Mouse (Mus musculus): ENCODE measurements around the gene Tmeff1. TPM values are rescaled to one million over a fixed set of nuclear protein-coding genes. Genes with fewer than 3 reads are reported as not detected.

The Tmeff1 gene
- total RNA-seq, 1 experiment: 257 TPM

DNA sequence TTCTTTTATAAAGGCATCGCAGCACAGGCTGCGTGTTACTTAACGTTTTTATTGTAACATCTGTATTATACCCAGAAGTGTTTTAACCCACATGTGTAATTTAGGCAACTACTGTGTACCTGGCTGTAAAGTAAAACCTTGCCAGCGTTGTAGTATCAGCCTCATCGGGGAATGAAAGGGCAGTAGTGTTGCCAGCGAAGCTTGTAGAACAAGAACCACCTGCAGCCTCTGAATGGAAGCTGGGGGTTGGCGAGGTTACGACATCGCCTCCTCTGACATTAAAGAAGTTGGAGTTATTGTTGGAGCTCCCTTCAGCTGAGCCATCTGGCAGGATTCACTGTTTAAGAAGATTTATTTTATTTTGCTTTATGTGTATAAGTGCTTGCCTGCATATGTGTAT lies 40.9 kb downstream of the Tmeff1 start:
- peaks cover 16% of the 10 kb centered on the region for H3K36me3 ChIP-seq (ENCODE audit: control insufficient read depth, insufficient read depth, low read length, poor library complexity, severe bottlenecking)
- no peak overlapping the region for H3K4me3 ChIP-seq (ENCODE audit: insufficient read depth in 1 of 2, low read depth in 1 of 2, low read length in 2 of 2, poor library complexity in 1 of 2, severe bottlenecking in 1 of 2)
- in situ Hi-C loops (cut with MboI; ENCODE audit: low sequenced_read_pairs in 2 of 2, unreplicated experiment in 2 of 2): no loop called here
- TF ChIP-seq ZNF384 (IDR thresholded peaks at IDR 0.05; ENCODE audit: low read depth, low read length) (no peak), CHD2 (IDR thresholded peaks at IDR 0.05; ENCODE audit: low read depth, low read length) (no peak), MAFK (IDR thresholded peaks at IDR 0.05; ENCODE audit: insufficient read depth, low read depth, low read length) (no peak), HCFC1 (IDR thresholded peaks at IDR 0.05; ENCODE audit: borderline replicate concordance, insufficient read depth, low read length) (no peak), ZC3H11A (IDR thresholded peaks at IDR 0.05; ENCODE audit: borderline replicate concordance, low read depth, low read length) (no peak)
- no peak overlapping the region for H3K9ac ChIP-seq (ENCODE audit: insufficient read depth, low read depth, low read length, poor library complexity, severe bottlenecking)
- H3K27ac ChIP-seq (ENCODE audit: insufficient read depth, low read depth, low read length, poor library complexity, severe bottlenecking): no peak overlapping the region
- H3K9me3 ChIP-seq (ENCODE audit: control insufficient read depth, insufficient read depth, low read depth, low read length): no peaks in the 10 kb centered on the region
- no peak for DNase-seq (ENCODE audit: low read depth, low spot score)
- peaks cover 0 to 13% of the 10 kb centered on the region in 2 experiments; a peak in 3 of 4 replicates for H3K4me1 ChIP-seq (ENCODE audit: control insufficient read depth in 2 of 2, insufficient read depth in 2 of 2, low read length in 2 of 2, poor library complexity in 1 of 2)

DNA sequence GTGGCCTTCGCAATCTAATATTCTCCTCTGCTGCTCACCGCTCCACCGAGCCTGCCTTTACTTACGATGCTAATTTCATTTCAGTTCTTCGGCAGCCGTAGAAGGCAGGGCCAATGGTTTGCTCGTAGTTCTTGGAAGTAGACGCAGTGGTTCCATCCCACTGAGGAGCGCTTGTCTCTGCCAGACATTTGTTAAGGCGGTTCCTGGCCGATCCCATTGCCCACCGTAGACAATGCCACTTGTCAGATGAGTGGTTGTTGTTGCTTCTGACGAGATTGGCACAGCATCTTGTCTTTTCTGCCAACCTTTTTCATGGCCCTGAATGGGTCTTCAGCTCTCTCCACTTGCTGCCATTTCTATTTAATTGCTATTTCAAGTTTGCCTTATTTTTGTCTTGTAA lies 44.5 kb downstream of the Tmeff1 start:
- H3K27ac ChIP-seq (ENCODE audit: insufficient read depth, low read depth, low read length, poor library complexity, severe bottlenecking): no peak overlapping the region
- in situ Hi-C loops (cut with MboI; ENCODE audit: low sequenced_read_pairs in 2 of 2, unreplicated experiment in 2 of 2): no loop called here
- H3K9me3 ChIP-seq (ENCODE audit: control insufficient read depth, insufficient read depth, low read depth, low read length): no peaks in the 10 kb centered on the region
- H3K9ac ChIP-seq (ENCODE audit: insufficient read depth, low read depth, low read length, poor library complexity, severe bottlenecking): no peak overlapping the region
- DNase-seq (ENCODE audit: low read depth, low spot score): no peak
- no peak overlapping the region for H3K4me3 ChIP-seq (ENCODE audit: insufficient read depth in 1 of 2, low read depth in 1 of 2, low read length in 2 of 2, poor library complexity in 1 of 2, severe bottlenecking in 1 of 2)
- H3K4me1 ChIP-seq (ENCODE audit: control insufficient read depth in 2 of 2, insufficient read depth in 2 of 2, low read length in 2 of 2, poor library complexity in 1 of 2): peaks cover 0 to 4% of the 10 kb centered on the region in 2 experiments; a peak in 2 of 4 replicates
- peaks cover 9% of the 10 kb centered on the region for H3K36me3 ChIP-seq (ENCODE audit: control insufficient read depth, insufficient read depth, low read length, poor library complexity, severe bottlenecking)
- no peak for TF ChIP-seq ZC3H11A (IDR thresholded peaks at IDR 0.05; ENCODE audit: borderline replicate concordance, low read depth, low read length)
- no peak for TF ChIP-seq ZNF384 (IDR thresholded peaks at IDR 0.05; ENCODE audit: low read depth, low read length)
- TF ChIP-seq MAFK (IDR thresholded peaks at IDR 0.05; ENCODE audit: insufficient read depth, low read depth, low read length): no peak
- no peak for TF ChIP-seq HCFC1 (IDR thresholded peaks at IDR 0.05; ENCODE audit: borderline replicate concordance, insufficient read depth, low read length)
- no peak for TF ChIP-seq CHD2 (IDR thresholded peaks at IDR 0.05; ENCODE audit: low read depth, low read length)

DNA sequence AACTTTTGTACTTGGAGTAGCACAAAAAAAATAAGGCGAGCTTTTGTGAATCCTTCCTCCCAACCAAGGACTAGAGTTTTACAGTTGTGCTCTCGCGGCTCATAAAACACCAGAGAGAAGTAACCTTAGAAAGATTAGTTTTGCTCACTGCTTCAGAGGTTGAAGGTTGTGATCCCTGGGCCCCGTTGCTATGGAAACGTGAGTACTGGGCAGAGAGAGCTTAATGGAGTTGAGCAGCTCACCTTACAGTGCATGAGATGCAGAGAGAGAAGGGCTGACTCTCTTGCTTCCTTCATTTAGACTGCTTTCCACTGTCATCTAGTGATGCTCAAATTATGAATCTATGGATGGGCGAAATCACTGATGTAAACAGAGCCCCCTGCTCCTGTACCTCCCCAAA lies 48.6 kb downstream of the Tmeff1 start:
- Histone ChIP-seq H3K4me3 (ENCODE audit: insufficient read depth in 1 of 2, low read depth in 1 of 2, low read length in 2 of 2, poor library complexity in 1 of 2, severe bottlenecking in 1 of 2) (no peak overlapping the region), H3K9ac (ENCODE audit: insufficient read depth, low read depth, low read length, poor library complexity, severe bottlenecking) (no peak overlapping the region), H3K27ac (ENCODE audit: insufficient read depth, low read depth, low read length, poor library complexity, severe bottlenecking) (no peak overlapping the region), H3K4me1 (ENCODE audit: control insufficient read depth in 2 of 2, insufficient read depth in 2 of 2, low read length in 2 of 2, poor library complexity in 1 of 2) (no peaks in the 10 kb centered on the region), H3K9me3 (ENCODE audit: control insufficient read depth, insufficient read depth, low read depth, low read length) (no peaks in the 10 kb centered on the region), H3K36me3 (ENCODE audit: control insufficient read depth, insufficient read depth, low read length, poor library complexity, severe bottlenecking) (peaks cover 20% of the 10 kb centered on the region)
- DNase-seq (ENCODE audit: low read depth, low spot score): no peak
- in situ Hi-C loops (cut with MboI; ENCODE audit: low sequenced_read_pairs in 2 of 2, unreplicated experiment in 2 of 2): no loop called here
- TF ChIP-seq CHD2 (IDR thresholded peaks at IDR 0.05; ENCODE audit: low read depth, low read length) (no peak), ZC3H11A (IDR thresholded peaks at IDR 0.05; ENCODE audit: borderline replicate concordance, low read depth, low read length) (no peak)

- no peaks in the 10 kb centered on the region for H3K4me1 ChIP-seq (ENCODE audit: control insufficient read depth in 2 of 2, insufficient read depth in 2 of 2, low read length in 2 of 2, poor library complexity in 1 of 2)
- H3K9ac ChIP-seq (ENCODE audit: insufficient read depth, low read depth, low read length, poor library complexity, severe bottlenecking): no peak overlapping the region
- in situ Hi-C loops (cut with MboI; ENCODE audit: low sequenced_read_pairs in 2 of 2, unreplicated experiment in 2 of 2): no loop called here
- TF ChIP-seq ZC3H11A (IDR thresholded peaks at IDR 0.05; ENCODE audit: borderline replicate concordance, low read depth, low read length) (no peak), ZNF384 (IDR thresholded peaks at IDR 0.05; ENCODE audit: low read depth, low read length) (no peak), HCFC1 (IDR thresholded peaks at IDR 0.05; ENCODE audit: borderline replicate concordance, insufficient read depth, low read length) (no peak), MAFK (IDR thresholded peaks at IDR 0.05; ENCODE audit: insufficient read depth, low read depth, low read length) (no peak), CHD2 (IDR thresholded peaks at IDR 0.05; ENCODE audit: low read depth, low read length) (no peak)
- H3K27ac ChIP-seq (ENCODE audit: insufficient read depth, low read depth, low read length, poor library complexity, severe bottlenecking): no peak overlapping the region
- peaks cover 23% of the 10 kb centered on the region for H3K36me3 ChIP-seq (ENCODE audit: control insufficient read depth, insufficient read depth, low read length, poor library complexity, severe bottlenecking)
- no peaks in the 10 kb centered on the region for H3K9me3 ChIP-seq (ENCODE audit: control insufficient read depth, insufficient read depth, low read depth, low read length)
- no peak for DNase-seq (ENCODE audit: low read depth, low spot score)
- no peak overlapping the region for H3K4me3 ChIP-seq (ENCODE audit: insufficient read depth in 1 of 2, low read depth in 1 of 2, low read length in 2 of 2, poor library complexity in 1 of 2, severe bottlenecking in 1 of 2)
Observed at GRCm38 (mm10) chr4:48634058-48634457, 49.1 kb downstream of the Tmeff1 start.

DNA sequence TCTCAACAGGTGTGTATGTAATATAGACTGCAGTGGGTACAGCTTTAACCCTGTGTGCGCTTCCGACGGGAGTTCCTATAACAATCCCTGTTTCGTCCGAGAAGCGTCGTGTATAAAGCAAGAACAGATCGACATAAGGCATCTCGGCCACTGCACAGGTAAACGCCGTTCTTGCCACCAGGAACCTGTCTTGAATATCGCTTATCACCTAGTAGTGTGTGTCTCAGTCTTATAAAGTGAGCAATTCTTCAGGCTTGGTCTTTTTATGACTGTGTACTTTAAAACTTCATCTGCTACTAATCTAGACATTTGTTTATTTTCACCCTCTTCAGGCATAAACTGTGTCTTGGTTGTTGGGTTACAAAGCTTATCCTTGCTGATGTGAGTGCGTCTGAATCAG lies 51.9 kb downstream of the Tmeff1 start:
- Histone ChIP-seq H3K9me3 (ENCODE audit: control insufficient read depth, insufficient read depth, low read depth, low read length) (no peaks in the 10 kb centered on the region), H3K27ac (ENCODE audit: insufficient read depth, low read depth, low read length, poor library complexity, severe bottlenecking) (no peak overlapping the region), H3K4me3 (ENCODE audit: insufficient read depth in 1 of 2, low read depth in 1 of 2, low read length in 2 of 2, poor library complexity in 1 of 2, severe bottlenecking in 1 of 2) (no peak overlapping the region), H3K36me3 (ENCODE audit: control insufficient read depth, insufficient read depth, low read length, poor library complexity, severe bottlenecking) (peaks cover 28% of the 10 kb centered on the region), H3K9ac (ENCODE audit: insufficient read depth, low read depth, low read length, poor library complexity, severe bottlenecking) (no peak overlapping the region), H3K4me1 (ENCODE audit: control insufficient read depth in 2 of 2, insufficient read depth in 2 of 2, low read length in 2 of 2, poor library complexity in 1 of 2) (no peaks in the 10 kb centered on the region)
- TF ChIP-seq CHD2 (IDR thresholded peaks at IDR 0.05; ENCODE audit: low read depth, low read length) (no peak), ZNF384 (IDR thresholded peaks at IDR 0.05; ENCODE audit: low read depth, low read length) (no peak), MAFK (IDR thresholded peaks at IDR 0.05; ENCODE audit: insufficient read depth, low read depth, low read length) (no peak), HCFC1 (IDR thresholded peaks at IDR 0.05; ENCODE audit: borderline replicate concordance, insufficient read depth, low read length) (no peak), ZC3H11A (IDR thresholded peaks at IDR 0.05; ENCODE audit: borderline replicate concordance, low read depth, low read length) (no peak)
- in situ Hi-C loops (cut with MboI; ENCODE audit: low sequenced_read_pairs in 2 of 2, unreplicated experiment in 2 of 2): no loop called here
- no peak for DNase-seq (ENCODE audit: low read depth, low spot score)
